Mouse (Mus musculus) induced T-regulatory cell, adult 2 months (primary cell): Measurements from ENCODE around the gene Btbd35f28.
"Not testable (repeated sequence)": the region's sequence is repeated elsewhere in the genome, so short reads cannot be mapped to it uniquely, and the experiment has no call there.

Source experiments
- DNase-seq: peaks from one replicate; pipeline ENCODE4 v3.0.0-alpha.2; 2012; ENCODE audit warnings: low read depth

The Btbd35f28 gene

DNA sequence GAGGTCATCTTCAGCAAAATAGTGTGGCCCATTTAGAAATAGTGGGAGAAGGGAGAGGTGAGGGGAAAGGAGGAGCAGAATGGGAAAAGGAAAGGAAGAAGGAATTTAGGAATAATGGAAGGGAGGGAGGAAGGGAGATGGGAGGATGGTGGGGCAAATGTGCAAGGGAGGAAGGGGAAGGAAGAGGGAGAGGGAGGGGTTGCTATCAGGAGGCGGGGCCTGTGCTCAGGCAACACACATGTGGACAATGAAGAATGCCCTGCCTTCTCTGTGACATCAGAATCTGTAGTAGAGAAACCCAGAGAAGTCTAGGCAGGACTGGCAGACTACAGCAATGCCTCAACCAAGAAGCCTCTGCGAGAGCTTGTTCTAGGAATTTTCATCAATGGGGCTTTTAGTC lies at the start of gene Btbd35f28:
TSS of gene Btbd35f28 (plus strand) at position 301 of the 400 bp plus-strand sequence.
- DNase-seq = not testable (repeated sequence)
